Mouse (Mus musculus): ENCODE data around the gene Rflnb. TPM values are rescaled to one million over a fixed set of nuclear protein-coding genes. Genes with fewer than 3 reads are reported as not detected.

The Rflnb gene
- polyA plus RNA-seq (2015; fragmentation: Nextera tagmentation; extraction: Ambion mirVana) = 12.6 and 19.1 TPM in 2 replicates

DNA sequence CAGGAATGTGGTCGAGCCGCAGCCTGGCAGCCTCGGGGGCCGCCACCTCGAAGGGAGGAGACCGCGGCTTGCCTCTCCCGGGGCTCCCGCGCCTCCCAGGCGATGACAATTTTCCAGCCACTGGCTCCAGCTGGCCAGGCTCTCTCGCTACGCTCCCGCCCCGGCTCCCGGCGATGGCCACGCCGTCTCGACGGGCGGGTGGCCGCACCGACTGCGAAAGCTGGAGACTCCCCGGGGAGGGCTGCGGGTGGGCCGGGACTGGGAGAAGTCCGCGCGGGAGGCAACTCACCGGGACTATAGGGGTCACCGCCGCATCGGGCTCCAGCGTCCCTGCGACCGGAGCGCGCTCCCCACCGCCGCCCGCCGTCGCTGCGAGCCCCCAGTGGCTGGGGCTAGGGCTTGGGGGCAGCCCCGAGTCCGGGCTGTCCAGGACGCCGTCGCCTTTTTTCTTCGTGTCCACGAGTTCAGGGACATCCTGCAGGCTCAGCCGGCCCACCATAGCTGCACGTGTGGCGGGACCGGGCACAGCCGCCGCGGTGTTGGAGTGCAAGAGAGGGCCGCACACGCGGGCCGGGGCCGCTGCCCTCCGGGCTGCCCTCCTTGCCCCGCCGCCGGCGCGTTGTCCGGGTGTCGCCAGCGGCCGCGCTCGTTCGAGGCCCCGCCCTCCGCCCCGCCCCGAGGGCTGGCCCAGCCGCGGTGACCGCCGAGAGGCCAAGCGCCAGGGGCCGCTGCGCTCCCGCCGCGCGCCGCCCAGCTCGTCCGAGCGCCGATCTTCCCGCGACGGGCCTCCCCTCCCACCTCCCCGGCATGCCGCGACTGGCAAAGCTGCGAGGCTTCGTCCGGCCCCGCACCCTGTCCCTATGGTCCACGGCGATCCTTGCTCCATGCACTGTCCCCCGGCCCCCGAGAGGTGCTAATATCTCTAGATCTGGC lies at the start of gene Rflnb:
Rflnb (minus strand) TSS at position 644 of the 933 bp plus-strand sequence.
- Histone ChIP-seq H3K4me3 (replicated peaks) (peak within 1 kb of the TSS; percentile 65), H3K9ac (replicated peaks) (peak within 1 kb of the TSS; percentile 41), H3K36me3 (no peaks in the 10 kb centered on the region), H3K9me3 (replicated peaks) (no peaks in the 10 kb centered on the region), H3K4me1 (peaks cover 17% of the 10 kb centered on the region), H3K27ac (replicated peaks) (no peak within 1 kb of the TSS), H3K27me3 (replicated peaks) (peaks cover 4% of the 10 kb centered on the region; the same call in 1 of the 2 replicates), H3K4me2 (peak within 1 kb of the TSS; percentile 90)
- ATAC-seq (ENCODE audit: low FRiP score) = peak; percentile 81
- WGBS = under 1% methylated on average over 99 of the region's 112 CpGs

DNA sequence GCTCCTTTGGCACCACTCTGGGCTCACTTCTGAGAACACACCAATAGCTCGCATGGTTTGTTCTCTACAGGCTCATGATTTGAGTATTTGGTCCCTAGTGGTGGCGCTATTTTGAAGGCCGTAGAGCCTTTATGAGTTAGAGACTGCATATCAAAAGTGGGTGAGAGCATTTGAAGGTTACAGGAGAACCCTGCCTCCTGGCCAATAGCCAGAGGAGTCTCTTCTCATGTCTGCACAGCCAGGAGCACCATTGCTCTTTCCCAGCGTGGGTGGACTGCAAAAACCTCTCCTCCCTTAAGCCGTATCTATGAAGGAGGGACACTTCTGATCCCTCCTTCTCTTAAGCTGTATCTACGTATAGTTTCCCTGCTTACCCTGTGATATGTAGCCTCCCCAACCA lies 49.8 kb upstream of the Rflnb start:
- Histone ChIP-seq H3K36me3 (peaks cover 77% of the 10 kb centered on the region), H3K9me3 (replicated peaks) (no peaks in the 10 kb centered on the region), H3K9ac (replicated peaks) (no peak overlapping the region), H3K4me3 (replicated peaks) (no peak overlapping the region), H3K27me3 (replicated peaks) (no peaks in the 10 kb centered on the region), H3K4me1 (no peaks in the 10 kb centered on the region; the same call in 1 of the 2 replicates), H3K27ac (replicated peaks) (no peak overlapping the region), H3K4me2 (no peak overlapping the region)
- no peak for ATAC-seq (ENCODE audit: low FRiP score)
- WGBS = 91% methylated on average over 6 of the region's 6 CpGs

- Histone ChIP-seq H3K4me1 (no peaks in the 10 kb centered on the region; the same call in 1 of the 2 replicates), H3K4me3 (replicated peaks) (no peak overlapping the region), H3K36me3 (peaks cover 55% of the 10 kb centered on the region), H3K27ac (replicated peaks) (no peak overlapping the region), H3K9me3 (replicated peaks) (no peaks in the 10 kb centered on the region), H3K27me3 (replicated peaks) (no peaks in the 10 kb centered on the region), H3K9ac (replicated peaks) (no peak overlapping the region), H3K4me2 (no peak overlapping the region)
- ATAC-seq (ENCODE audit: low FRiP score) = no peak
- WGBS = 72% methylated on average over 11 of the region's 11 CpGs
Observed at GRCm38 (mm10) chr11:76074296-76075093, 46.9 kb upstream of the Rflnb start.

- 90% methylated on average over 6 of the region's 6 CpGs for WGBS
- no peaks in the 10 kb centered on the region for H3K27me3 ChIP-seq (replicated peaks)
- H3K4me3 ChIP-seq (replicated peaks) = no peak overlapping the region
- H3K27ac ChIP-seq (replicated peaks) = no peak overlapping the region
- H3K9me3 ChIP-seq (replicated peaks) = no peaks in the 10 kb centered on the region
- H3K9ac ChIP-seq (replicated peaks) = no peak overlapping the region
- H3K4me2 ChIP-seq = no peak overlapping the region
- H3K4me1 ChIP-seq = no peaks in the 10 kb centered on the region; the same call in 1 of the 2 replicates
- no peak for ATAC-seq (ENCODE audit: low FRiP score)
- peaks cover 35% of the 10 kb centered on the region for H3K36me3 ChIP-seq
Observed at GRCm38 (mm10) chr11:76069816-76070215, 42.2 kb upstream of the Rflnb start.

GRCm38 (mm10) chr11:76066563-76067156 lies 39.1 kb upstream of the Rflnb start:
- Histone ChIP-seq H3K27me3 (replicated peaks) (no peaks in the 10 kb centered on the region), H3K9ac (replicated peaks) (no peak overlapping the region), H3K4me2 (no peak overlapping the region), H3K27ac (replicated peaks) (no peak overlapping the region), H3K9me3 (replicated peaks) (no peaks in the 10 kb centered on the region), H3K4me1 (no peaks in the 10 kb centered on the region), H3K4me3 (replicated peaks) (no peak overlapping the region), H3K36me3 (peaks cover 29% of the 10 kb centered on the region)
- ATAC-seq (ENCODE audit: low FRiP score) = no peak
- 91% methylated on average over 15 of the region's 15 CpGs for WGBS

DNA sequence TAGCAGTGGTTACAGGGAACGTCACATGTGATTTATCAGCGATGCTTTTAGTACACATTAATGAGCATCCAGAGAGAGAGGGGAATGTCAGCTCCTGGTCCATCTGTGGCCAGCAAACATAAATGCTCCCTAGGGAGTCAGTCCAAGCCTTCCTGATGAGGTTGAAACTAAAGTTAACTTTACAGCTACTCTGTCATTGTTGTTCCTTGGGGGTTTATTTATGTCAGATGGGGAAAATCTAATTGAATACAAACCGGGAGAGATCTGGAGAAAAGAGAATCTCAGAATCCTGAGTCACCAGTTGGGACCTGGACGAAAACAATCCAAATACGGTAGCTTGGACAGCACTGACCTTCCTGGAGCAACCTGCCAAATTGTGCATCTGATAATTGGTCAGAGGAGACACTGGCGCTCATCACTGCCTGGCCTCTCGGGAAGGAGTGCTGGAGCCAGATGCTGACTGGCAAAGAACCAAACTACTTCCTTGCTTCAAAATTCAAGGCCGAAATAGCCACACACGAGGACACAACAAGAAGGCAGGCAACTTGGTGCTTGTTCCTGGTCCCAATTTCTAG lies 38.0 kb upstream of the Rflnb start:
- no peak for ATAC-seq (ENCODE audit: low FRiP score)
- no peak overlapping the region for H3K9ac ChIP-seq (replicated peaks)
- no peak overlapping the region for H3K4me3 ChIP-seq (replicated peaks)
- WGBS = 47% methylated on average over 9 of the region's 9 CpGs
- no peaks in the 10 kb centered on the region for H3K9me3 ChIP-seq (replicated peaks)
- no peaks in the 10 kb centered on the region for H3K27me3 ChIP-seq (replicated peaks)
- no peaks in the 10 kb centered on the region for H3K4me1 ChIP-seq
- H3K4me2 ChIP-seq = no peak overlapping the region
- H3K27ac ChIP-seq (replicated peaks) = no peak overlapping the region
- peaks cover 29% of the 10 kb centered on the region for H3K36me3 ChIP-seq

GRCm38 (mm10) chr11:76064411-76064810 lies 36.8 kb upstream of the Rflnb start:
- peaks cover 30% of the 10 kb centered on the region for H3K36me3 ChIP-seq

GRCm38 (mm10) chr11:76060906-76061305 lies 33.3 kb upstream of the Rflnb start:
- Histone ChIP-seq H3K9me3 (replicated peaks) (no peaks in the 10 kb centered on the region), H3K27ac (replicated peaks) (no peak overlapping the region), H3K4me1 (no peaks in the 10 kb centered on the region; the same call in 1 of the 2 replicates), H3K4me2 (no peak overlapping the region), H3K27me3 (replicated peaks) (no peaks in the 10 kb centered on the region), H3K4me3 (replicated peaks) (no peak overlapping the region), H3K9ac (replicated peaks) (no peak overlapping the region), H3K36me3 (peaks cover 23% of the 10 kb centered on the region)
- 86% methylated on average over 2 of the region's 2 CpGs for WGBS
- no peak for ATAC-seq (ENCODE audit: low FRiP score)

More at GRCm38 (mm10) chr11:76064411-76064810, 36.8 kb upstream of the Rflnb start:
- no peak for ATAC-seq (ENCODE audit: low FRiP score)
- Histone ChIP-seq H3K9me3 (replicated peaks) (no peaks in the 10 kb centered on the region), H3K4me1 (no peaks in the 10 kb centered on the region), H3K4me3 (replicated peaks) (no peak overlapping the region), H3K4me2 (no peak overlapping the region), H3K27me3 (replicated peaks) (no peaks in the 10 kb centered on the region), H3K27ac (replicated peaks) (no peak overlapping the region), H3K9ac (replicated peaks) (no peak overlapping the region)
- WGBS = 90% methylated on average over 7 of the region's 7 CpGs

DNA sequence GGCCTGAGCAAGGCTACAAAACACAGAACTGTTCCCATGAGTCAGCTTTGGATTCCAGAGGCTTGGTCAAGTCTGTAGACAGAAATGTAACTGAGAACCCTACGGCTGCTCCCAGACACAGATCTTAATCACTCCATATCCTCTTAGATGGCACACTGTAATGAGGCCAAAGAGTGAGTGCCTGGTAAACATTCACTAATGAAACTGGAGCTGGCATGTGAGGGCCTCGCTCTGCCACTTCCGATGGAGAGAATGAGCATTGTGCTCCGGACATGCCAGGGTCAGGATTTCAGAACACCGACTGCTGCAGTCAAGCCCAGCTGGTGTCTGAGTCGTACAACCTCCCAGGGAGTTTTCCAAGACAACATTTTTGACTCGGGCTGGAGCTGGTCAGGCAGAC lies 32.4 kb upstream of the Rflnb start:
- no peak for ATAC-seq (ENCODE audit: low FRiP score)
- Histone ChIP-seq H3K4me2 (no peak overlapping the region), H3K27ac (replicated peaks) (no peak overlapping the region), H3K4me3 (replicated peaks) (no peak overlapping the region), H3K36me3 (peaks cover 19% of the 10 kb centered on the region), H3K9ac (replicated peaks) (no peak overlapping the region), H3K27me3 (replicated peaks) (no peaks in the 10 kb centered on the region), H3K9me3 (replicated peaks) (no peaks in the 10 kb centered on the region), H3K4me1 (no peaks in the 10 kb centered on the region; the same call in 1 of the 2 replicates)
- 75% methylated on average over 7 of the region's 7 CpGs for WGBS

GRCm38 (mm10) chr11:76056487-76056886 lies 28.9 kb upstream of the Rflnb start:
- H3K9ac ChIP-seq (replicated peaks) = no peak overlapping the region
- H3K4me3 ChIP-seq (replicated peaks) = no peak overlapping the region
- H3K27me3 ChIP-seq (replicated peaks) = no peaks in the 10 kb centered on the region
- H3K36me3 ChIP-seq = peaks cover 7% of the 10 kb centered on the region; the same call in 1 of the 2 replicates
- 38% methylated on average over 3 of the region's 3 CpGs for WGBS
- H3K4me1 ChIP-seq = no peaks in the 10 kb centered on the region; the same call in 1 of the 2 replicates
- no peak overlapping the region for H3K27ac ChIP-seq (replicated peaks)
- H3K4me2 ChIP-seq = no peak overlapping the region
- H3K9me3 ChIP-seq (replicated peaks) = no peaks in the 10 kb centered on the region
- no peak for ATAC-seq (ENCODE audit: low FRiP score)

GRCm38 (mm10) chr11:76052496-76052895 lies 24.9 kb upstream of the Rflnb start:
- H3K27me3 ChIP-seq (replicated peaks) = no peaks in the 10 kb centered on the region
- WGBS = 90% methylated on average over 5 of the region's 5 CpGs

More at GRCm38 (mm10) chr11:76052496-76052895, 24.9 kb upstream of the Rflnb start:
- Histone ChIP-seq H3K9me3 (replicated peaks) (no peaks in the 10 kb centered on the region), H3K9ac (replicated peaks) (no peak overlapping the region), H3K4me1 (no peaks in the 10 kb centered on the region), H3K4me3 (replicated peaks) (no peak overlapping the region), H3K27ac (replicated peaks) (no peak overlapping the region), H3K4me2 (no peak overlapping the region), H3K36me3 (peaks cover 7% of the 10 kb centered on the region; the same call in 1 of the 2 replicates)
- ATAC-seq (ENCODE audit: low FRiP score) = no peak

Measured in neural tube, embryonic 15.5 days (tissue).